Mouse (Mus musculus) lung, postnatal 0 days (tissue): ENCODE measurements around the gene Prl6a1. TPM values are rescaled to one million over a fixed set of nuclear protein-coding genes. Genes with fewer than 3 reads are reported as not detected.

Source experiments
- ATAC-seq: fragments of 200-750 bp; cut with Nextera tagmentation; 2 replicates; pipeline ENCODE4 v1.8.0; 2017; ENCODE audit warnings: moderate library complexity
- DNase-seq: peaks from one replicate; pipeline ENCODE4 v3.0.0-alpha.2; 2016; ENCODE audit warnings: low spot score
- H3K27ac ChIP-seq: fragments of 300-500 bp; sonication (generic); 2 replicates; pipeline ENCODE4 v1.5.1; 2014; ENCODE audit warnings: antibody characterized with exemption, mild to moderate bottlenecking, low read length, mixed read lengths
- H3K27me3 ChIP-seq: fragments of 300-500 bp; sonication (generic); replicated peaks from 2 replicates; pipeline ENCODE4 v1.6.1; 2014; ENCODE audit warnings: low read length, mixed read lengths; ENCODE audit not compliant: insufficient read depth
- H3K36me3 ChIP-seq: fragments of 300-500 bp; sonication (generic); 2 replicates; pipeline ENCODE4 v1.6.1; 2014; ENCODE audit warnings: low read length, mixed read lengths; ENCODE audit not compliant: insufficient read depth
- H3K4me1 ChIP-seq: fragments of 300-500 bp; sonication (generic); 2 replicates; pipeline ENCODE4 v1.6.1; 2014; ENCODE audit warnings: antibody characterized with exemption, low read depth, low read length, mixed read lengths; ENCODE audit not compliant: insufficient read depth
- H3K4me2 ChIP-seq: fragments of 300-500 bp; sonication (generic); replicated peaks from 2 replicates; pipeline ENCODE4 v1.6.1; 2014; ENCODE audit warnings: low read depth, mild to moderate bottlenecking, low read length, moderate library complexity, mixed read lengths
- H3K4me3 ChIP-seq: fragments of 300-500 bp; sonication (generic); 2 replicates; pipeline ENCODE4 v1.5.1; 2014; ENCODE audit warnings: low read depth, low read length
- H3K9ac ChIP-seq: fragments of 300-500 bp; sonication (generic); replicated peaks from 2 replicates; pipeline ENCODE4 v1.6.1; 2014; ENCODE audit warnings: low read depth, mild to moderate bottlenecking
- H3K9me3 ChIP-seq: fragments of 300-500 bp; sonication (generic); 2 replicates; pipeline ENCODE4 v1.6.1; 2016; ENCODE audit warnings: low read length, mixed read lengths
- CTCF ChIP-seq: IDR thresholded peaks from 2 replicates; pipeline ENCODE4 v1.5.1; 2016; ENCODE audit warnings: antibody characterized with exemption, mild to moderate bottlenecking
- EP300 ChIP-seq: IDR thresholded peaks from 2 replicates; pipeline ENCODE4 v1.6.1; 2016; ENCODE audit warnings: antibody characterized with exemption, mild to moderate bottlenecking, control low read depth
- WGBS: fragments of 180-500 bp; shearing (Covaris S2); extraction: QIAGEN DNeasy Blood & Tissue Kit; methylation state at CpG from one replicate; pipeline ENCODE4 v1.1.7; 2014; 5-methylcytosine and 5-hydroxymethylcytosine counted together
- polyA plus RNA-seq: library from polyadenylated mRNA; unstranded; fragments of >200 nt; fragmentation: Nextera tagmentation; extraction: Ambion mirVana; gene quantifications from 2 replicates; pipeline ENCODE4 v1.2.1, GENCODE M21; 2015

Prl6a1 gene
- polyA plus RNA-seq, result not detected in 2 replicates

GRCm38 (mm10) chr13:27312334-27313225 is at the start of gene Prl6a1:
Prl6a1 (plus strand) TSS chr13:27312627.
- TF ChIP-seq EP300 (no peak), CTCF (no peak)
- ATAC-seq, result no peak
- H3K27ac ChIP-seq, result no peak within 1 kb of the TSS
- H3K9ac ChIP-seq, result no peak within 1 kb of the TSS
- WGBS, result 64% methylated on average over 7 of the region's 7 CpGs
- H3K27me3 ChIP-seq, result no peaks in the 10 kb centered on the region
- no peaks in the 10 kb centered on the region for H3K9me3 ChIP-seq
- H3K4me1 ChIP-seq, result no peaks in the 10 kb centered on the region
- H3K4me2 ChIP-seq, result no peak within 1 kb of the TSS
- H3K36me3 ChIP-seq, result no peaks in the 10 kb centered on the region
- no peak for DNase-seq
- H3K4me3 ChIP-seq, result no peak within 1 kb of the TSS

GRCm38 (mm10) chr13:27334989-27335388 is 22.6 kb downstream of the Prl6a1 start:
- H3K36me3 ChIP-seq, result no peaks in the 10 kb centered on the region
- WGBS, result 100% methylated on average over 1 of the region's 1 CpGs
- no peak overlapping the region for H3K27ac ChIP-seq
- no peak overlapping the region for H3K4me2 ChIP-seq
- H3K27me3 ChIP-seq, result no peaks in the 10 kb centered on the region
- no peak for ATAC-seq
- no peaks in the 10 kb centered on the region for H3K9me3 ChIP-seq
- H3K9ac ChIP-seq, result no peak overlapping the region
- no peak for DNase-seq
- H3K4me1 ChIP-seq, result no peaks in the 10 kb centered on the region
- TF ChIP-seq EP300, result no peak
- TF ChIP-seq CTCF, result no peak
- H3K4me3 ChIP-seq, result no peak overlapping the region

DNA sequence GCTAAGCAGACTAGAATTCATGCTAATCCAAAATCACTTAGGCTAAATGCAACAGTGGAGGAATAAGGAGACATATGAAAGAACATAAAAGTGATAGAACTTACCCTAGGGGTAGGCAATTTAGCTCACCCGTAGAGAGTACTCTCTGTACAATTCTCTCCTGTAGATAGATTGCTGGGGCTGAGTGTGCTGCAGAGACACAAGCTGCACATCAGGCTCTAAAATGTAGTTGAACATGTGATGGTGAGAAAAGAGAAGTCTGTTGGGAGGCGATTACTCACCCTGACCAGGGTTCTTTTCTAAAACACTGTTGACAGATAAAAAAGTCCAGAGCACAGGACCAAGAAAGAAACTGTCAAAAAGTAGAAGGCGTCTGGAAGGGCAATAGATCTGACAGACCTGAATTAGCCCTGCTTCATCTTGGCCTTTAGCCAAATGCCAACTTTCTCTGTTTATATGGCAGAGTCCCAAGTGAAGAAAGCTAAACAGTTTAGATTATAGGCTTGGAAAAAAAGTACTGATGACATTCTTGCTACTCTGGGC is 30.4 kb downstream of the Prl6a1 start:
- 45% methylated on average over 3 of the region's 3 CpGs for WGBS
- H3K27me3 ChIP-seq, result no peaks in the 10 kb centered on the region
- no peak overlapping the region for H3K4me2 ChIP-seq
- H3K9ac ChIP-seq, result no peak overlapping the region
- no peaks in the 10 kb centered on the region for H3K4me1 ChIP-seq
- no peaks in the 10 kb centered on the region for H3K9me3 ChIP-seq
- H3K27ac ChIP-seq, result no peak overlapping the region
- TF ChIP-seq EP300 (no peak), CTCF (no peak)
- no peak for ATAC-seq
- DNase-seq, result no peak
- no peak overlapping the region for H3K4me3 ChIP-seq
- H3K36me3 ChIP-seq, result no peaks in the 10 kb centered on the region

- Histone ChIP-seq H3K36me3 (no peaks in the 10 kb centered on the region), H3K27ac (no peak within 1 kb of the TSS), H3K4me2 (no peak within 1 kb of the TSS), H3K4me3 (no peak within 1 kb of the TSS), H3K9me3 (no peaks in the 10 kb centered on the region), H3K27me3 (no peaks in the 10 kb centered on the region), H3K9ac (no peak within 1 kb of the TSS), H3K4me1 (no peaks in the 10 kb centered on the region)
- WGBS, result 67% methylated on average over 2 of the region's 2 CpGs
- no peak for TF ChIP-seq CTCF
- TF ChIP-seq EP300, result no peak
- DNase-seq (no peak), ATAC-seq (no peak)
Measured at GRCm38 (mm10) chr13:27345373-27345772, 32.9 kb downstream of the Prl6a1 start, which contains the start of gene Prl8a2. Prl8a2 (plus strand) TSS chr13:27345673.

Other genes starting within 250 kb of the Prl6a1 start
- not detected in 2 replicates for gene Prl3d1, start 218.4 kb upstream of the Prl6a1 start, polyA plus RNA-seq
- not detected in 2 replicates for gene Prl3d2, start 190.9 kb upstream of the Prl6a1 start, polyA plus RNA-seq
- not detected in 2 replicates for gene Prl3d3, start 155.8 kb upstream of the Prl6a1 start, polyA plus RNA-seq
- gene Prl3c1, start 116.0 kb upstream of the Prl6a1 start, polyA plus RNA-seq, result not detected in 2 replicates
- gene Prl3b1, start 70.8 kb upstream of the Prl6a1 start, polyA plus RNA-seq, result not detected in 2 replicates
- gene Prl3a1, start 53.2 kb upstream of the Prl6a1 start, polyA plus RNA-seq, result not detected in 2 replicates
- gene Prl8a2, start 33.0 kb downstream of the Prl6a1 start, polyA plus RNA-seq, result not detected in 2 replicates
- not detected in 2 replicates for gene Prl2b1, start 78.2 kb downstream of the Prl6a1 start, polyA plus RNA-seq
- not detected in 2 replicates for gene Prl8a6, start 126.1 kb downstream of the Prl6a1 start, polyA plus RNA-seq
- gene Prl8a8, start 200.6 kb downstream of the Prl6a1 start, polyA plus RNA-seq, result not detected in 2 replicates